Mouse (Mus musculus) spleen, postnatal 0 days (tissue): ENCODE results near the gene Olfr344. TPM values are rescaled to one million over a fixed set of nuclear protein-coding genes. Genes with fewer than 3 reads are reported as not detected.

ENCODE experiments used
- polyA plus RNA-seq: library from polyadenylated mRNA; unstranded; fragments of >200 nt; fragmentation: Nextera tagmentation; extraction: Ambion mirVana; gene quantifications from 2 replicates; pipeline ENCODE4 v1.2.1, GENCODE M21; 2015

The Olfr344 gene
- polyA plus RNA-seq: not detected in 2 replicates

DNA sequence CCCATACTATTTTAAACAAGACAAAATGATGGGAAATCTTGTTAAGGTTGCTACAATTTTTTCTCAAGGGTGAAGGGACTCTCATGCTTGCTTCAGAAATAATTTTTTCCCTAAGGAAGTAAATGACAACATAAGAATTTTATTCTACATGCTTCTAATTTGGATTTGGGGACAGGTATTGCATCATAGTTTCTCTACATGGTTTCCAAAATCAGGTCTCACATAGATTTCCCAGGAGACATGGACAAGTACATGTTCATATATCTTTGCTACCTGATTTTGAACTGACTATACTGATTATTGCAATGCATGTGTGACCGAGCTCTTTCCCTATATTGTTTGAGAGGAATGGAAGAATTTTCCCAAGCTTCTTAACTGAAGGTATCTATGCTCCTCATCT is at the start of gene Olfr344:
TSS of gene Olfr344 (plus strand) at position 301 of the 400 bp plus-strand sequence.

DNA sequence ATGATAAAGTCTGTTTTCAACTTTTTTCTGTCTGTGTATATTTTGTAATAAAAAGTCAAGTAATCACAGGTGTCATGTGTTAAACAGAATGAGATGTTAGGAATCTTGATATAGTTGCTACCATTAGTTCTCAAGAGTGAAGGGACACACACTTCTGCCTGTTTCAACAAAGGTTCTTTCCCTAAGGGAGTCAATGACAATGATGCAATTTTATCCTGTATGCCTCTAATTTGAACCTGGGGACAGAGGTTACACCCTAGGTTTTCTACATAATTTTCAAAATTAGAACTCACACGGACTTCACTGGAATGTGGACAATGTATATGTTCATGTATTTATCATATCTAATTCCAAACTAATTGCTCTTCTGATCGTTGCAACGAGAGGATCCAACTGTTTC is 41.8 kb upstream of the Olfr344 start, which contains the start of gene Olfr342:
TSS of gene Olfr342 (plus strand) at position 301 of the 400 bp plus-strand sequence.

Other genes with a start within 250 kb of the Olfr344 start
- not detected in 2 replicates for gene Olfr338, start 193.1 kb upstream of the Olfr344 start, polyA plus RNA-seq
- gene Olfr339, start 147.7 kb upstream of the Olfr344 start, polyA plus RNA-seq: not detected in 2 replicates
- gene Olfr340, start 114.1 kb upstream of the Olfr344 start, polyA plus RNA-seq: not detected in 2 replicates
- gene Olfr341, start 84.2 kb upstream of the Olfr344 start, polyA plus RNA-seq: not detected in 2 replicates
- gene Olfr342, start 41.7 kb upstream of the Olfr344 start, polyA plus RNA-seq: not detected in 2 replicates
- not detected in 2 replicates for gene Olfr345, start 73.4 kb downstream of the Olfr344 start, polyA plus RNA-seq
- gene Olfr346, start 119.1 kb downstream of the Olfr344 start, polyA plus RNA-seq: not detected in 2 replicates
- not detected in 2 replicates for gene Olfr347, start 165.2 kb downstream of the Olfr344 start, polyA plus RNA-seq
- gene Olfr348, start 217.6 kb downstream of the Olfr344 start, polyA plus RNA-seq: not detected in 2 replicates
- gene Olfr50, start 223.9 kb downstream of the Olfr344 start, polyA plus RNA-seq: not detected in 2 replicates